Mouse (Mus musculus) forebrain, embryonic 12.5 days (tissue): ENCODE data around the gene Dhodh. TPM values are rescaled to one million over a fixed set of nuclear protein-coding genes. Genes with fewer than 3 reads are reported as not detected.

Source experiments
- polyA plus RNA-seq: library from polyadenylated mRNA; unstranded; fragments of >200 nt; fragmentation: Nextera tagmentation; extraction: Ambion mirVana; gene quantifications from 2 replicates; pipeline ENCODE4 v1.2.1, GENCODE M21; 2016

Gene Dhodh
- polyA plus RNA-seq, 1 experiment from 2014 or later, result 38.7 TPM

Other genes with a start within 250 kb of the Dhodh start
- 0.28 and 0.40 TPM in 2 replicates for gene Pmfbp1, start 114.6 kb downstream of the Dhodh start, polyA plus RNA-seq
- gene Dhx38, start 42.8 kb downstream of the Dhodh start, polyA plus RNA-seq, result 32.7 and 35.9 TPM in 2 replicates
- 21.7 and 23.4 TPM in 2 replicates for gene Txnl4b, start 42.8 kb downstream of the Dhodh start, polyA plus RNA-seq
- 0.15 TPM in 1 of 2 replicates, not detected in the other for gene Hp, start 29.5 kb downstream of the Dhodh start, polyA plus RNA-seq
- 0.05 and 0.22 TPM in 2 replicates for gene Pkd1l3, start 5.8 kb upstream of the Dhodh start, polyA plus RNA-seq
- 180 and 185 TPM in 2 replicates for gene Ist1, start 84.6 kb upstream of the Dhodh start, polyA plus RNA-seq
- 73.1 and 78.5 TPM in 2 replicates for gene Zfp821, start 96.9 kb upstream of the Dhodh start, polyA plus RNA-seq
- gene Atxn1l, start 129.1 kb upstream of the Dhodh start, polyA plus RNA-seq, result 7.4 and 9.6 TPM in 2 replicates
- gene Ap1g1, start 169.9 kb upstream of the Dhodh start, polyA plus RNA-seq, result 67.6 and 71.1 TPM in 2 replicates